In the genomic region with DNA sequence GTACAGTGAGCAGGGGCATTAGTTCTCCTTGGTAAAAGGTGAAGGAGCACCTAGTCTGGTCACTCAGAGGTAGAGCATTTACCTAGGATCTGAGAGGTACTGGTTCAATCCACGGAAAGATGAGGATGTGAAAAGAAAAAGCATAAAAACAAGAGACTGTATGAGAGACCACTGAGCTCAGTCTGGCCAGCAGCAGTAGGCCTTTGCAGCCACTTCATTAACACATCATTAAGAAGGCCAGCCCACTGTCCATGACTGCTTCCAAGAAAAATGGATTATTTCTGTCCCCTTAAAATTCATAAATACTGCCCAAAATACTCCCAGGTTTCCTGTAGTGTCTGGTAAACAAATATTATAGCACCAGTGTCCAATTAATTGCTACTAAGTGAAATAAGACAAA, we compare ENCODE assay signal across 25 mouse cellular contexts.
"Had no signal": no experiment of that assay in that cellular context is flagged by ENCODE, and none has a peak within 500 bp of the region (broad histone marks: within the 10 kb centered on the region; RNA-seq: fewer than 3 reads in every experiment).

No protein-coding gene starts in this region.

- H3K9ac ChIP-seq: forebrain, postnatal 0 days; heart, embryonic 13.5 days; heart, embryonic 15.5 days; hindbrain, embryonic 13.5 days; hindbrain, embryonic 15.5 days; kidney, embryonic 15.5 days; limb, embryonic 13.5 days had no signal

- H3K36me3 ChIP-seq: heart, embryonic 13.5 days; heart, embryonic 15.5 days; hindbrain, embryonic 13.5 days; hindbrain, embryonic 15.5 days; kidney, embryonic 15.5 days; limb, embryonic 13.5 days had no signal

- H3K4me3 ChIP-seq: heart, adult 2 months; heart, embryonic 13.5 days; heart, embryonic 15.5 days; hindbrain, embryonic 13.5 days; hindbrain, embryonic 15.5 days; kidney, embryonic 15.5 days; left cerebral cortex, adult 2 months; limb, embryonic 13.5 days had no signal

- DNase-seq: forebrain, postnatal 0 days; gastrocnemius, postnatal 14 days; gastrocnemius, postnatal 36 days; heart, adult 11 months; heart, adult 2 months; heart, postnatal 14 days; heart, postnatal 36 days; kidney, adult 11 months; kidney, adult 2 months; kidney, adult 9 months; kidney, postnatal 14 days; kidney, postnatal 36 days; layer of hippocampus, adult 9-11 months; left cerebral cortex, postnatal 4 days had no signal

- H3K27ac ChIP-seq: heart, adult 2 months; heart, embryonic 13.5 days; heart, embryonic 15.5 days; hindbrain, embryonic 13.5 days; hindbrain, embryonic 15.5 days; hindbrain, postnatal 0 days; kidney, embryonic 15.5 days; kidney, postnatal 0 days; left cerebral cortex, adult 2 months; limb, embryonic 13.5 days had no signal

- H3K9me3 ChIP-seq: heart, embryonic 13.5 days; heart, embryonic 15.5 days; hindbrain, embryonic 13.5 days; hindbrain, embryonic 15.5 days; kidney, embryonic 15.5 days; limb, embryonic 13.5 days had no signal

- ATAC-seq: forebrain, postnatal 0 days; hindbrain, postnatal 0 days; intestine, embryonic 16.5 days had no signal

- H3K4me1 ChIP-seq: heart, embryonic 13.5 days; heart, embryonic 15.5 days; hindbrain, embryonic 13.5 days; hindbrain, embryonic 15.5 days; kidney, embryonic 15.5 days; limb, embryonic 13.5 days had no signal

- H3K27me3 ChIP-seq: heart, embryonic 13.5 days; heart, embryonic 15.5 days; hindbrain, embryonic 13.5 days; hindbrain, embryonic 15.5 days; kidney, embryonic 15.5 days; limb, embryonic 13.5 days had no signal

- H3K4me2 ChIP-seq: heart, embryonic 11.5 days; heart, embryonic 13.5 days; heart, embryonic 15.5 days; hindbrain, embryonic 13.5 days; hindbrain, embryonic 15.5 days; kidney, embryonic 15.5 days; limb, embryonic 13.5 days had no signal
